Mouse (Mus musculus) embryonic facial prominence, embryonic 12.5 days (tissue): Measurements from ENCODE around the gene Hist1h2af. TPM values are rescaled to one million over a fixed set of nuclear protein-coding genes. Genes with fewer than 3 reads are reported as not detected.
"Not testable (repeated sequence)": the region's sequence is repeated elsewhere in the genome, so short reads cannot be mapped to it uniquely, and the experiment has no call there.

Experiments used
- ATAC-seq: fragments of 200-750 bp; cut with Nextera tagmentation; 2 replicates; pipeline ENCODE4 v1.8.0; 2017; ENCODE audit not compliant: insufficient number of reproducible peaks, insufficient read depth, low FRiP score, low TSS enrichment
- H3K27ac ChIP-seq: fragments of 300-500 bp; sonication (generic); 2 replicates; pipeline ENCODE4 v1.5.1; 2016; ENCODE audit warnings: mild to moderate bottlenecking
- H3K27me3 ChIP-seq: fragments of 300-500 bp; sonication (generic); 2 replicates; pipeline ENCODE4 v1.6.1; 2016; ENCODE audit warnings: mild to moderate bottlenecking, moderate library complexity
- H3K36me3 ChIP-seq: fragments of 300-500 bp; sonication (generic); 2 replicates; pipeline ENCODE4 v1.6.1; 2016; ENCODE audit warnings: mild to moderate bottlenecking
- H3K4me1 ChIP-seq: fragments of 300-500 bp; sonication (generic); 2 replicates; pipeline ENCODE4 v1.6.1; 2016
- H3K4me2 ChIP-seq: fragments of 300-500 bp; sonication (generic); replicated peaks from 2 replicates; pipeline ENCODE4 v1.6.1; 2016; ENCODE audit warnings: mild to moderate bottlenecking, moderate library complexity
- H3K4me3 ChIP-seq: fragments of 300-500 bp; sonication (generic); 2 replicates; pipeline ENCODE4 v1.5.1; 2016; ENCODE audit warnings: mild to moderate bottlenecking
- H3K9ac ChIP-seq: fragments of 300-500 bp; sonication (generic); 2 replicates; pipeline ENCODE4 v1.6.1; 2016; ENCODE audit warnings: mild to moderate bottlenecking, moderate library complexity
- H3K9me3 ChIP-seq: fragments of 300-500 bp; sonication (generic); 2 replicates; pipeline ENCODE4 v1.6.1; 2016; ENCODE audit warnings: mild to moderate bottlenecking, moderate library complexity
- WGBS: fragments of 180-500 bp; shearing (Covaris S2); methylation state at CpG from one replicate; pipeline ENCODE4 v1.1.7; 2016; 5-methylcytosine and 5-hydroxymethylcytosine counted together
- polyA plus RNA-seq: library from polyadenylated mRNA; unstranded; fragments of >200 nt; fragmentation: Nextera tagmentation; extraction: Ambion mirVana; gene quantifications from 2 replicates; pipeline ENCODE4 v1.2.1, GENCODE M21; 2016

Hist1h2af gene
- 10.7 and 15.5 TPM in 2 replicates for polyA plus RNA-seq

DNA sequence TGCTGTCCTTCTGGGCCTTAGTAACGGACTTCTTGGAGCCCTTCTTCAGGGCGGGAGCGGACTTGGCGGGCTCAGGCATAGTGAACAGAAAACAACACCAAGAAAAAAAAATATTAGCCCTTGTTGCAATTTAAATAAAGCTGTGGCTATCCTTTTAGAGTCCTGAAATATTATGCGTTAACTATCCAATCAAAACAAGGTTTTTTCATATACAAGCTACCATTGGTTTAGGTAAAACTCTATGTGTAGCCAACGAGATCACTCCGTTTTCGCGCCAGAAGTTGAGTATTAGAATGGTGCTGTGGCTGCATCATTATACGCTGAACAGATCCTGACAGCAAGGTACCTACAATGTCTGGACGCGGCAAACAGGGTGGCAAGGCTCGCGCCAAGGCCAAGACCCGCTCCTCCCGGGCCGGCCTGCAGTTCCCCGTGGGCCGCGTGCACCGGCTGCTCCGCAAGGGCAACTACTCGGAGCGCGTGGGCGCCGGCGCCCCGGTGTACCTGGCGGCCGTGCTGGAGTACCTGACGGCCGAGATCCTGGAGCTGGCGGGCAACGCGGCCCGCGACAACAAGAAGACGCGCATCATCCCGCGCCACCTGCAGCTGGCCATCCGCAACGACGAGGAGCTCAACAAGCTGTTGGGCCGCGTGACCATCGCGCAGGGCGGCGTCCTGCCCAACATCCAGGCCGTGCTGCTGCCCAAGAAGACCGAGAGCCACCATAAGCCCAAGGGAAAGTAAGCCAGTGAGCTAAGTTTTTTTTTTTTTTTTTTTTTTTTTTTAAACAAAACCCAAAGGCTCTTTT lies at the start of gene Hist1h2af:
Gene Hist1h2af (plus strand): TSS at position 347 of the 808 bp plus-strand sequence.
- not testable (repeated sequence) for H3K27me3 ChIP-seq, H3K9me3 ChIP-seq, H3K36me3 ChIP-seq
- H3K4me2 ChIP-seq = peak within 1 kb of the TSS; percentile 54
- peaks cover 25% of the 10 kb centered on the region for H3K4me1 ChIP-seq
- peak within 1 kb of the TSS; percentile 55 for H3K4me3 ChIP-seq
- peak; percentile 68 for ATAC-seq
- peak within 1 kb of the TSS; percentile 95 for H3K27ac ChIP-seq
- H3K9ac ChIP-seq = peak within 1 kb of the TSS; percentile 69
- under 1% methylated on average over 30 of the region's 53 CpGs for WGBS

DNA sequence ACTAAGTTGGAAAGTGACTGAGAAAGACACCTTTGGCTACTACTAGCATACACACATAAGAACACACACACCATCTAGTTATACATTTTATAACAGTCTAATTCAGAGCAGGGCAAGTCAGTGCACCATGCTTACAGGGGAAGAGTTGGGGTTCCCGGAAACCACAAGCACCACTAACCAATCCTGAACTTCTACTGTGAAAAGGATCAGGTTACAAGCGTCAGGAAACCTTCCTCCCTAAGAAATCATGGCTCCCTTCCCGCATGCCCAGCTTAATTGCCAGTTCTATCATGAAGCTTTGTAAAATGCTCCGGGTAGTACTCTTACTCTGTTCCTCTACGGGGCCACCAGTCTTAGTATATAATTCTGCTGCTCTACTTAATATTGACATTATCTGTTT lies 48.4 kb upstream of the Hist1h2af start:
- Histone ChIP-seq H3K4me2 (no peak overlapping the region), H3K4me1 (peaks cover 9% of the 10 kb centered on the region), H3K9me3 (no peaks in the 10 kb centered on the region), H3K27ac (no peak overlapping the region), H3K9ac (no peak overlapping the region), H3K36me3 (no peaks in the 10 kb centered on the region), H3K4me3 (no peak overlapping the region), H3K27me3 (no peaks in the 10 kb centered on the region)
- ATAC-seq = no peak
- 37% methylated on average over 5 of the region's 5 CpGs for WGBS

DNA sequence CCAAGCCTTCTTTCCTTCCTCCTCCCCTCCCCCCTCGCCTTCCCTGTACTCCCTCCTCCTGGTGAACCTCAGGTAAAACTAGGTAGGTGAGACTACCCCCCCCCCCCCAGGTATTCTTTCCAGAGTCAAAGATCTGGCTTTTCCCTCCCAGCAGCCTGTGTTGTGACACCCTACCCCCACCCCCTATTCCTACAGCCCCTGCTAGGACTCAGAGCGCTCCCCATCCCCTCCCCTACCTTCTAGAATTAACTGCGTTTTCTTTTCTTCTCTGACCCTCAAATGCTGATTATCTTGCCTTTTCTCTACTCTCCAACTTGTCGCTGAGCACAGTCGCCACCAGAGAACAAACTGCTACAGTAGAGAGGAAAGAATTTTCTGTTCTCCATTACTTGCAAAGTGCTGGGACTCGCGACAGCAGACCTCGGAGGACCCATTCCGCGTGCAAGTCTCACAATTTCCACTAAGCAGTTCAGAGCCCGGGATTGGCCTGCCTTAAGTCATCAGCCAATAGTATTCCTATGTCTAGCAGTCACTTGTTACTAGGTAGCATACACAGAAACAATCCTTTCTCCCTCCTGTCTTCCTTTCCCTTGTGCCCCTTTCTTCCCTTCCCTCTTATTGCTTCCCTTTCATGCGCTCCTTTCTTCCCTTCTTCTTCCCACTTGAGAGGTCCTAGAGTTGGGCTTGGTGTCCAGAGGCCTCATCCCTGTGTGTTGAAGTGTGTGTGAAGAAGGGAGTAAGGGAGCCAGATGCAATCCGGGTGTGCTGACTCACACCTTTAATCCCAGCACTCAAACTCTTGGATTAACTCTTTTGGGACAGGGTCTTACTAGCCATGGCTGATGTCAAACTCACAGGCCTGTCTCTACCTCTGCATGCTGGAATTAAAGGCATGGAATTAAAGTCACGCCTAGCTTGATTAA lies 45.0 kb upstream of the Hist1h2af start, which contains the start of gene Btn2a2:
Gene Btn2a2 (minus strand): TSS at position 458 of the 923 bp plus-strand sequence.
- ATAC-seq = peak; percentile 95
- Histone ChIP-seq H3K36me3 (no peaks in the 10 kb centered on the region), H3K4me3 (peak within 1 kb of the TSS; percentile 36), H3K27me3 (no peaks in the 10 kb centered on the region), H3K9me3 (no peaks in the 10 kb centered on the region), H3K4me1 (peaks cover 9% of the 10 kb centered on the region), H3K9ac (peak within 1 kb of the TSS; percentile 41; the same call in 1 of the 2 replicates), H3K27ac (0 out of 2 replicates have a peak within 1 kb of the TSS, but pooled peaks have one; percentile 6), H3K4me2 (peak within 1 kb of the TSS; percentile 70)
- 3% methylated on average over 13 of the region's 14 CpGs for WGBS

DNA sequence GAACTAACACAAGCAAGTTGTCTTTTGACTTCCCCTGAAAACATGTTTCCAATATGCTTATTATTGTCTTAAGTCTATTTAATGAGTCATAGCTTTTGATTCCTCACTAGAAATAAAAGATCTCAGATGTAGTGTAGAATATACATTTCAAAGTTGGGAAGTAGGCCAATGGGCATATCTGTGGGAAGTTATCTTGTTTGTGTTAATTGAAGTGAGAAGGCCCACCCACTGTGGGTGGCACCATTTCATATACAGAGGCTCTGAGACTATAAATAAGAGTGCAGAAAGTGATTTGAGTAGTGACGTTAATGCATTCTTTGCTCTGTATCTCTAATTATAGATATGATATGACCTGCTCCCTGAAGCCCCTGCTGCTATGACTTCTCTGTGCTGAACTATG lies 42.8 kb upstream of the Hist1h2af start:
- H3K27ac ChIP-seq = no peak overlapping the region
- H3K36me3 ChIP-seq = no peaks in the 10 kb centered on the region
- H3K4me1 ChIP-seq = peaks cover 5% of the 10 kb centered on the region
- H3K4me2 ChIP-seq = no peak overlapping the region
- 65% methylated on average over 1 of the region's 1 CpGs for WGBS
- no peak overlapping the region for H3K4me3 ChIP-seq
- ATAC-seq = no peak
- H3K9ac ChIP-seq = no peak overlapping the region
- no peaks in the 10 kb centered on the region for H3K27me3 ChIP-seq
- no peaks in the 10 kb centered on the region for H3K9me3 ChIP-seq

DNA sequence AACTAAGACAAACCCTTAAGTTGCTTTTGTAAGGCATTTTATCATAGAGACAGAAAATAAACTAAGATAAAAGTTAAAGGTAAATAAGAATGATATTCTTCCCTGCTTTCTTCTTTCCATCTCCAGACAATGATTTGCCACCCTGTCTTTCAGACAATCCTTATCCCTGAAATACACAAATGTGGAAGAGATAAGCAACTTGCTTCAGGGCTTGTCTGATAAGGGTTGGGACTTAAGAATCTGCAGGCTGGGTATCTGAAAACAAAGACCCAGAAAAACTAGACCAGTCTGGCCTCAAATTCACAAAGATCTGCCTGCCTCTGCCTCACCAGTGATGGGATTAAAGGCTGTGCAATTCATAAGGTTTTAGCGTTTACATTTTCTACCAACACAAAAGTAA lies 42.4 kb upstream of the Hist1h2af start:
- no peak for ATAC-seq
- Histone ChIP-seq H3K9me3 (no peaks in the 10 kb centered on the region), H3K4me3 (no peak overlapping the region), H3K4me1 (peaks cover 5% of the 10 kb centered on the region), H3K27me3 (no peaks in the 10 kb centered on the region), H3K9ac (no peak overlapping the region), H3K36me3 (no peaks in the 10 kb centered on the region), H3K4me2 (no peak overlapping the region), H3K27ac (no peak overlapping the region)
- 17% methylated on average over 1 of the region's 1 CpGs for WGBS

DNA sequence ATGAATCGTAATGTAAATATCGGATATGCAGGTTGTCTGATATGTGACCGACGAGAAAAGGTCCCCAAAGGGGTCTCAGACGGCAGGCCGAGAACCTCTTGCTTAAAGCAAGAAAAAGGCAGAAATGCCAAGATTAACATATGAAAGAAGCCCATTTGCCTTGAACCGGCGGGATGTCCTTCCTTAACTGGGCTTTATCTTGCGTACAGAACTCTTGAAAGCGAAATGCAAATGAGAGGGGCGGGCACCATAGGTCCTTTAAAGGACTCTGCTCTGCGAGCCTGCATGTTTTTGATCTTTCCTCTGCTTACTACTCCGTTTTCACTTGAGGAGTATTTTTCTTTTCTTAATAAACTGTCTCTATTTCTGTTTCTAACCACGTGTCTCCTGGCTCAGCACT lies 41.7 kb upstream of the Hist1h2af start:
- no peak for ATAC-seq
- no peak overlapping the region for H3K9ac ChIP-seq

DNA sequence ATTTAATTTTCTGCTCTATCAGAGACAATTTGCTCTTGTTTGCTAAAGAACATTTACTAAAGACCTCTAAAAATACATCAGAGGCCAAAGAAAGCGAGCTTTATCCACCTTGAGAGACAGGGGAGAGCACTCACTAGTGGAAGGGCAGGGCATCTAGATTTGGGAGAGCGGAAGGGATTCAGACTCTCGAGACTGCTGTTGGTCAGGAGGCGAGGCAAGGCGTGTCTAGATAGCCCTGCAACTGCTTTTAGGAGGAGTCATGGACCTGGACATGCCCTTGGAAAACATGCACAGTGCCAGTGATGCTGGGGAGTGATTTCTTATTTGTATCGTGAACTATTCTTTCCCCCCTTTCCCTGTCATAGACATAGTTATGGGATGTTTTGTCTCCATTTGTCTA lies 38.2 kb upstream of the Hist1h2af start:
- no peak overlapping the region for H3K9ac ChIP-seq
- H3K9me3 ChIP-seq = no peaks in the 10 kb centered on the region
- no peak overlapping the region for H3K27ac ChIP-seq
- ATAC-seq = no peak
- H3K27me3 ChIP-seq = no peaks in the 10 kb centered on the region
- H3K4me1 ChIP-seq = peaks cover 5% of the 10 kb centered on the region; the same call in 1 of the 2 replicates
- 74% methylated on average over 6 of the region's 6 CpGs for WGBS
- no peak overlapping the region for H3K4me3 ChIP-seq
- H3K36me3 ChIP-seq = no peaks in the 10 kb centered on the region
- H3K4me2 ChIP-seq = no peak overlapping the region

More for the DNA sequence above, 41.7 kb upstream of the Hist1h2af start:
- no peak overlapping the region for H3K27ac ChIP-seq
- H3K4me1 ChIP-seq = peaks cover 5% of the 10 kb centered on the region
- peak overlapping the region; percentile 40 for H3K4me2 ChIP-seq
- WGBS = 5% methylated on average over 14 of the region's 14 CpGs
- no peaks in the 10 kb centered on the region for H3K9me3 ChIP-seq
- H3K36me3 ChIP-seq = no peaks in the 10 kb centered on the region
- peak overlapping the region; percentile 22; the same call in 1 of the 2 replicates for H3K4me3 ChIP-seq
- H3K27me3 ChIP-seq = no peaks in the 10 kb centered on the region

DNA sequence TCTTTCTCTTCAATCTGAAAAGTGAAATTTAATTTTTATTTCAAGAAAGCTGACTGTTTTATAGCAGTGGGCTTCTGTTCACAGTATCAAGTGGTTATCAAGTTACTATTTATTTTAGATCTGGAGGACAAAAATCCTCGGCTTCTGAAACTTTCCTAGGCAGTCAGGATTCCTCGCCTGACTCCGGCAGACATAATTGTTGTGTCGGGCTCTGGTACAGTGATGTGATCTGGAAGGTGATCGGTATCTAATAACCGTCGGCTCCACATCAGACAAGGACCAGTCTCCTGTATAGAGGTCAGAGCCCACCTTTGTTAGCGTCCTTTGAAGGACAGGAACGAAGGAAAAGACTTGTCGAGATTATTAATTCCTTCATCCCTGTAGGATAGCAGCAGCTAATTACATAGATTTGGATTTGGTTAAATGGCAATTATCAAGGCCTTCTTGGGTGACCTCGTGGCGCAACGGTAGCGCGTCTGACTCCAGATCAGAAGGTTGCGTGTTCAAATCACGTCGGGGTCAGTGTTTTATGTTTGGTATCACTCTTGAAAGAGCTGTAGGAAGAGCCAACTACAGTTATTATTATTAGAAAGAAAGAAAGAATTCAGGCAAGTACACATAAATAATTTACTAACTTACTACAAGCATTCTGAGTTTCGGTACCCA lies 35.9 kb upstream of the Hist1h2af start:
- Histone ChIP-seq H3K27ac (no peak overlapping the region), H3K9me3 (no peaks in the 10 kb centered on the region), H3K36me3 (no peaks in the 10 kb centered on the region), H3K27me3 (no peaks in the 10 kb centered on the region), H3K4me2 (peak overlapping the region; percentile 51), H3K9ac (no peak overlapping the region), H3K4me3 (peak overlapping the region; percentile 31), H3K4me1 (peaks cover 5% of the 10 kb centered on the region; the same call in 1 of the 2 replicates)
- 2% methylated on average over 19 of the region's 19 CpGs for WGBS
- ATAC-seq = no peak

DNA sequence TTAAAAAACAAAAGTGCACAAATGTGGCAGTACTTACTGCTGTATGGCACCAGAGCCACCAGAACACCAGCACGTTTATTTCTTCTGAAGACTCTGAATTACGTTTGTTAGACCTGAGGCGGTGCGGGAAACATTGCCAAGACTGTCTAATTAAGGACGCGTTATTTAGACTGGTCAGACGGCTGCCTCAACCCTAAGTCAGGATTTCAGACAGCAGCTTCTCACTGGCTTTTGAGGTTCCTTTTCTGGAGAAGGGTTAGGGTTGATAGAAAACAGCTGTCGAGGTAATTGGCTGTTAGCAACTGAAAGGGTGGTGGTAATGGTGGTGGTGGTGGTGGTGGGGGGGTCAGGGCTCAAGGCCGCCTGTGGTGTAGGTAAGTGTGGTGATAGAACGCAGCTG lies 35.1 kb upstream of the Hist1h2af start:
- WGBS = 1% methylated on average over 10 of the region's 10 CpGs
- H3K4me2 ChIP-seq = peak overlapping the region; percentile 51
- no peak overlapping the region for H3K27ac ChIP-seq
- peaks cover 5% of the 10 kb centered on the region; the same call in 1 of the 2 replicates for H3K4me1 ChIP-seq
- peak overlapping the region; percentile 31 for H3K4me3 ChIP-seq
- H3K9me3 ChIP-seq = no peaks in the 10 kb centered on the region
- 0 out of 2 replicates have a peak overlapping the region, but pooled peaks have one; percentile 7 for H3K9ac ChIP-seq
- no peaks in the 10 kb centered on the region for H3K36me3 ChIP-seq
- H3K27me3 ChIP-seq = no peaks in the 10 kb centered on the region
- ATAC-seq = no peak

DNA sequence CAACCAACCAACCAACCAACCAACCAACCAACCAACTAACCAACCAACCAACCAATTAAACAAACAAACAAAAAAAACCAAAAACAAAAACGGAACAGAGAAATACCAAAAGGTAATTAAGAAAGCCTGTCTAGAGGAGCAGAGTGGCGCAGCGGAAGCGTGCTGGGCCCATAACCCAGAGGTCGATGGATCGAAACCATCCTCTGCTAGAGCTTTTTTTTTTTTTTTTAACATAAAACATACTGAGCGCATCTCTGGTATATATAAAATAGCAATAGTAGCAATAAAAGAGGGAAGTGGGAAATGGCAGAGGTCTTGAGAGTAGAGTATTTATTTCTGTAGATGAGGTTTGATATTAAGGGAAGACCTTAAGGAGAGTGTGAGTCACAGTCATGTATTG lies 33.8 kb upstream of the Hist1h2af start:
- Histone ChIP-seq H3K4me3 (no peak overlapping the region), H3K27me3 (no peaks in the 10 kb centered on the region), H3K27ac (no peak overlapping the region), H3K9me3 (no peaks in the 10 kb centered on the region), H3K4me1 (peaks cover 6% of the 10 kb centered on the region), H3K36me3 (no peaks in the 10 kb centered on the region), H3K4me2 (no peak overlapping the region), H3K9ac (no peak overlapping the region)
- 7% methylated on average over 7 of the region's 7 CpGs for WGBS
- ATAC-seq = no peak
